Mouse (Mus musculus): ENCODE data around the gene Eef1g.

DNA sequence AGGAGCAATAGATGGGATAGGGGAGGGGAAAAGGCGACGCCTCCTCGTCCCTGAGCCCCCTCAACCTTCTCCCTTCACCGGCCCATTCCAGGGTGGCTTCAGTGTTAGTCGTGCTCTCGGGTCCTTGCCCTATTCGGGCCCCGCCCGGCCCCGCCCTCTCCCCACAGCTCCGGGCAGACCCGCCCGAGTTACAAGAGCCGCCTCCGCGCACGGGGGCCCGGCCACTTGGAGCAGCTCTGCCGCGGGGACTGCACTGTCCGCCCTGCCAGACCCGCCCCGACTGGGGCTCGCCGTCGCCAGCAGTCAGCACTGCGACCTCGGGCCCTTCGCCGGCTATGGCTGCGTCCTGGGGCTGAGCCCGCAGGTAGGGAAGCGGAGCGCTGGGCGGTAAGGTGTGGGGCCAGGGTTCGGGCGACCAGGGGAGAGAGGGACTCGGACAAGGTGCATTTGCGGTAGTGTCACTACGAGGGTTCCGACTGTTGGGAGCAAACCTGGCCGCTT is 22.3 kb downstream of the Eef1g start, which contains the start of gene Ahnak:
- TF ChIP-seq CTCF (IDR thresholded peaks at IDR 0.05) (no peak), POLR2A (IDR thresholded peaks at IDR 0.05; ENCODE audit: insufficient read depth, low read depth, low read length) (peak; percentile 93), EP300 (IDR thresholded peaks at IDR 0.05; ENCODE audit: insufficient read depth, low read depth, low read length) (no peak)

Measured in heart, adult 2 months (tissue).